Mouse (Mus musculus) forebrain, postnatal 0 days (tissue): ENCODE data around the gene Fchsd2. TPM values are rescaled to one million over a fixed set of nuclear protein-coding genes. Genes with fewer than 3 reads are reported as not detected.

Source experiments
- ATAC-seq: fragments of 200-750 bp; cut with Nextera tagmentation; 2 replicates; pipeline ENCODE4 v1.8.0; 2017; ENCODE audit warnings: mild to moderate bottlenecking, moderate library complexity
- DNase-seq: peaks from one replicate; pipeline ENCODE4 v3.0.0-alpha.2; 2015
- H3K27ac ChIP-seq: fragments of 300-500 bp; sonication (generic); 2 replicates; pipeline ENCODE4 v1.5.1; 2014; ENCODE audit warnings: low read depth, mild to moderate bottlenecking, antibody characterized with exemption, low read length, moderate library complexity, mixed read lengths
- H3K27me3 ChIP-seq: fragments of 300-500 bp; sonication (generic); 2 replicates; pipeline ENCODE4 v1.6.1; 2014; ENCODE audit warnings: mild to moderate bottlenecking, low read length, mixed read lengths; ENCODE audit not compliant: insufficient read depth
- H3K36me3 ChIP-seq: fragments of 300-500 bp; sonication (generic); 2 replicates; pipeline ENCODE4 v1.6.1; 2014; ENCODE audit warnings: mild to moderate bottlenecking, moderate library complexity; ENCODE audit not compliant: insufficient read depth
- H3K4me1 ChIP-seq: fragments of 300-500 bp; sonication (generic); 2 replicates; pipeline ENCODE4 v1.6.1; 2014; ENCODE audit warnings: antibody characterized with exemption; ENCODE audit not compliant: insufficient read depth
- H3K4me2 ChIP-seq: fragments of 300-500 bp; sonication (generic); 2 replicates; pipeline ENCODE4 v1.6.1; 2014; ENCODE audit warnings: low read depth, mild to moderate bottlenecking, moderate library complexity
- H3K4me3 ChIP-seq: fragments of 300-500 bp; sonication (generic); 2 replicates; pipeline ENCODE4 v1.5.1; 2014; ENCODE audit warnings: low read depth, low read length, mixed read lengths
- H3K9ac ChIP-seq: fragments of 300-500 bp; sonication (generic); 2 replicates; pipeline ENCODE4 v1.6.1; 2014; ENCODE audit warnings: mild to moderate bottlenecking
- H3K9me3 ChIP-seq: fragments of 300-500 bp; sonication (generic); 2 replicates; pipeline ENCODE4 v1.6.1; 2016; ENCODE audit warnings: low read length
- CTCF ChIP-seq: sonication (generic); IDR thresholded peaks from 2 replicates; pipeline ENCODE4 v1.5.1; 2016; ENCODE audit warnings: antibody characterized with exemption, control low read depth, low read depth
- WGBS: fragments of 180-500 bp; shearing (Covaris S2); extraction: QIAGEN DNeasy Blood & Tissue Kit; methylation state at CpG from one replicate; pipeline ENCODE4 v1.1.7; 2014; 5-methylcytosine and 5-hydroxymethylcytosine counted together
- polyA plus RNA-seq: library from polyadenylated mRNA; unstranded; fragments of >200 nt; fragmentation: Nextera tagmentation; extraction: Ambion mirVana; gene quantifications from 2 replicates; pipeline ENCODE4 v1.2.1, GENCODE M21; 2015
- total RNA-seq: library from RNA; depleted of rRNA; stranded (reverse); fragments of >200 nt; gene quantifications from 2 replicates; pipeline ENCODE4 v1.2.3, GENCODE M21; 2014

The Fchsd2 gene
- total and polyA plus RNA-seq, 2 experiments from 2014 or later = 36.3 to 66.8 TPM

GRCm38 (mm10) chr7:101072123-101072740 is 20.4 kb upstream of the Fchsd2 start:
- Histone ChIP-seq H3K27me3 (no peaks in the 10 kb centered on the region), H3K36me3 (no peaks in the 10 kb centered on the region), H3K4me1 (no peaks in the 10 kb centered on the region), H3K9ac (no peak overlapping the region), H3K4me2 (no peak overlapping the region), H3K4me3 (no peak overlapping the region), H3K27ac (no peak overlapping the region), H3K9me3 (no peaks in the 10 kb centered on the region)
- 83% methylated on average over 12 of the region's 12 CpGs for WGBS
- TF ChIP-seq CTCF = no peak
- DNase-seq (no peak), ATAC-seq (no peak)

GRCm38 (mm10) chr7:101074170-101074767 is 18.4 kb upstream of the Fchsd2 start:
- H3K27me3 ChIP-seq = no peaks in the 10 kb centered on the region
- WGBS = 76% methylated on average over 8 of the region's 8 CpGs
- ATAC-seq (no peak), DNase-seq (no peak)
- H3K36me3 ChIP-seq = no peaks in the 10 kb centered on the region
- no peak overlapping the region for H3K4me3 ChIP-seq
- H3K4me2 ChIP-seq = no peak overlapping the region
- no peak overlapping the region for H3K27ac ChIP-seq
- H3K9me3 ChIP-seq = no peaks in the 10 kb centered on the region
- no peaks in the 10 kb centered on the region for H3K4me1 ChIP-seq
- no peak overlapping the region for H3K9ac ChIP-seq
- no peak for TF ChIP-seq CTCF

- Histone ChIP-seq H3K9ac (no peak overlapping the region), H3K27ac (no peak overlapping the region), H3K4me1 (no peaks in the 10 kb centered on the region), H3K27me3 (no peaks in the 10 kb centered on the region), H3K9me3 (no peaks in the 10 kb centered on the region), H3K4me3 (no peak overlapping the region), H3K36me3 (no peaks in the 10 kb centered on the region), H3K4me2 (no peak overlapping the region)
- no peak for ATAC-seq
- TF ChIP-seq CTCF = no peak
- DNase-seq = no peak
- 64% methylated on average over 9 of the region's 9 CpGs for WGBS
Observed at GRCm38 (mm10) chr7:101083562-101084166, 9.0 kb upstream of the Fchsd2 start.

GRCm38 (mm10) chr7:101084816-101085456 is 7.7 kb upstream of the Fchsd2 start:
- TF ChIP-seq CTCF = no peak

GRCm38 (mm10) chr7:101085779-101086178 is 6.9 kb upstream of the Fchsd2 start:
- no peaks in the 10 kb centered on the region for H3K9me3 ChIP-seq
- H3K4me2 ChIP-seq = no peak overlapping the region
- H3K4me3 ChIP-seq = no peak overlapping the region
- H3K4me1 ChIP-seq = no peaks in the 10 kb centered on the region
- ATAC-seq (no peak), DNase-seq (no peak)
- no peak overlapping the region for H3K27ac ChIP-seq
- no peak for TF ChIP-seq CTCF
- 69% methylated on average over 4 of the region's 4 CpGs for WGBS
- no peak overlapping the region for H3K9ac ChIP-seq
- H3K36me3 ChIP-seq = no peaks in the 10 kb centered on the region
- H3K27me3 ChIP-seq = no peaks in the 10 kb centered on the region

More at GRCm38 (mm10) chr7:101084816-101085456, 7.7 kb upstream of the Fchsd2 start:
- Histone ChIP-seq H3K27me3 (no peaks in the 10 kb centered on the region), H3K36me3 (no peaks in the 10 kb centered on the region), H3K4me1 (no peaks in the 10 kb centered on the region), H3K9me3 (no peaks in the 10 kb centered on the region), H3K4me2 (no peak overlapping the region), H3K4me3 (no peak overlapping the region), H3K9ac (no peak overlapping the region), H3K27ac (no peak overlapping the region)
- DNase-seq (no peak), ATAC-seq (no peak)
- WGBS = 88% methylated on average over 4 of the region's 4 CpGs

DNA sequence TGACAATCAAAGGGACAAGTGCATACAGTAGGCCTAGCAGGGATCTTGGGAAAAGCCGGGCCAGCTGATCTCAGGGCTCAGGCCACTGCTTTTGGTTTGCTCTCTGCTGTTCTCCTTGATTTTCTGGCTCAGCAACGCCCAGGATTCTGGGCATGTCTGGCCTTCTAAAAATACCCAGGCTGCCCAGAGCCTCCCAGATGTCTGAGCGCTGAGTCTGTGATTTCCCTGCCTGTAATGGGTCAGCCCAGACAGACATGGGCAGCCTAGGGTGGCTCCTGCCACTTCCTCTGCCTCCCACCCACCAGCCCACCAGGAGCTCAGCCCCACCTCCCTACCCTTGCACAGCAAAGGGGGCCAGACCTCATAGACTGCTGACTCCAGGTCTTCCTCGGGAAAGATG is 4.0 kb upstream of the Fchsd2 start:
- Histone ChIP-seq H3K4me2 (no peak overlapping the region), H3K36me3 (no peaks in the 10 kb centered on the region), H3K9me3 (no peaks in the 10 kb centered on the region), H3K4me1 (no peaks in the 10 kb centered on the region), H3K27ac (no peak overlapping the region), H3K27me3 (no peaks in the 10 kb centered on the region), H3K4me3 (no peak overlapping the region), H3K9ac (no peak overlapping the region)
- DNase-seq (no peak), ATAC-seq (no peak)
- 76% methylated on average over 4 of the region's 4 CpGs for WGBS
- no peak for TF ChIP-seq CTCF

DNA sequence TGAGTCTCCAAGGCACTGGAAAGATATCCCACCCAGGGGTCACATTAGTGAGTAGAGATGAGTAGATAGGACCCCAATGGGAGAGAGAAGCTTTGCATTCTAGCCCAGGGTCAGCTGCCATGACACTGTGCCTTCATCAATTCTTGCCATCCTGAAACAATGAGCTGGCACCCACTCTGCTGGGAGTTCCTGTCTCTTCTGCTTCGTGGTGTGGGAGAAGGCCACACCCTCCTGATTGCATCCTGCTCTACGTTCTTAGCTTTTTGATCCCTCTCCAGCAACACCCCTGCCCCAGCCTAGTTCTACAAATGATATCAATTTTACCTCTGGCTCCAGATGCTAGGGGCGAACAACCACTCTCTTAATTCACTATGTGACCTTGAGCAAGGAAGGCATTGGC is 3.4 kb upstream of the Fchsd2 start:
- no peak for TF ChIP-seq CTCF
- Histone ChIP-seq H3K4me2 (no peak overlapping the region), H3K9ac (no peak overlapping the region), H3K4me1 (no peaks in the 10 kb centered on the region), H3K27ac (no peak overlapping the region), H3K27me3 (no peaks in the 10 kb centered on the region), H3K9me3 (no peaks in the 10 kb centered on the region), H3K36me3 (no peaks in the 10 kb centered on the region), H3K4me3 (no peak overlapping the region)
- ATAC-seq = no peak
- 86% methylated on average over 3 of the region's 3 CpGs for WGBS
- DNase-seq = no peak
